Mouse (Mus musculus): ENCODE results near the gene Prr15l. TPM values are rescaled to one million over a fixed set of nuclear protein-coding genes. Genes with fewer than 3 reads are reported as not detected.
A peak's percentile ranks its signal among the peaks of the same experiment; 100 is the strongest.

Prr15l gene
- total and polyA plus RNA-seq, 2 experiments, result 0.46 to 0.64 TPM

GRCm38 (mm10) chr11:96931327-96932062, 3.6 kb downstream of the Prr15l start:
- no peak overlapping the region for H3K4me3 ChIP-seq (ENCODE audit: insufficient read depth, low read depth, low read length)

GRCm38 (mm10) chr11:96933562-96934276, 5.8 kb downstream of the Prr15l start:
- peaks cover under 1% of the 10 kb centered on the region; the same call in 1 of the 2 replicates for H3K36me3 ChIP-seq (ENCODE audit: control insufficient read depth, insufficient read depth, low read length)
- WGBS, result 93% methylated on average over 13 of the region's 13 CpGs
- no peak overlapping the region for H3K27ac ChIP-seq (replicated peaks; ENCODE audit: insufficient read depth, low read depth, low read length)
- TF ChIP-seq POLR2A (IDR thresholded peaks at IDR 0.05; ENCODE audit: extremely low read depth, insufficient read depth, low read length) (no peak), CTCF (IDR thresholded peaks at IDR 0.05; ENCODE audit: low read depth, low read length) (no peak)
- peaks cover 13% of the 10 kb centered on the region for H3K4me1 ChIP-seq (ENCODE audit: control insufficient read depth, insufficient read depth, low read length)
- no peaks in the 10 kb centered on the region for H3K79me2 ChIP-seq (ENCODE audit: control insufficient read depth, insufficient read depth, low read length)
- no peak overlapping the region for H3K9ac ChIP-seq (ENCODE audit: low read depth, low read length)
- no peaks in the 10 kb centered on the region; the same call in 1 of the 2 replicates for H3K27me3 ChIP-seq (ENCODE audit: control insufficient read depth, insufficient read depth, low read length)
- no peak for DNase-seq (ENCODE audit: extremely low read depth, low read depth, low spot score)
- no peak overlapping the region for H3K4me3 ChIP-seq (ENCODE audit: insufficient read depth, low read depth, low read length)

More at GRCm38 (mm10) chr11:96931327-96932062, 3.6 kb downstream of the Prr15l start:
- no peaks in the 10 kb centered on the region for H3K36me3 ChIP-seq (ENCODE audit: control insufficient read depth, insufficient read depth, low read length)
- no peak overlapping the region for H3K27ac ChIP-seq (replicated peaks; ENCODE audit: insufficient read depth, low read depth, low read length)
- H3K4me1 ChIP-seq (ENCODE audit: control insufficient read depth, insufficient read depth, low read length), result peaks cover 3% of the 10 kb centered on the region; the same call in 1 of the 2 replicates
- WGBS, result 65% methylated on average over 8 of the region's 8 CpGs
- H3K79me2 ChIP-seq (ENCODE audit: control insufficient read depth, insufficient read depth, low read length), result no peaks in the 10 kb centered on the region
- no peaks in the 10 kb centered on the region; the same call in 1 of the 2 replicates for H3K27me3 ChIP-seq (ENCODE audit: control insufficient read depth, insufficient read depth, low read length)
- no peak for DNase-seq (ENCODE audit: extremely low read depth, low read depth, low spot score)
- TF ChIP-seq POLR2A (IDR thresholded peaks at IDR 0.05; ENCODE audit: extremely low read depth, insufficient read depth, low read length), result no peak
- TF ChIP-seq CTCF (IDR thresholded peaks at IDR 0.05; ENCODE audit: low read depth, low read length), result no peak
- no peak overlapping the region for H3K9ac ChIP-seq (ENCODE audit: low read depth, low read length)

GRCm38 (mm10) chr11:96934921-96935356, 7.0 kb downstream of the Prr15l start:
- Histone ChIP-seq H3K4me3 (ENCODE audit: insufficient read depth, low read depth, low read length) (no peak overlapping the region), H3K36me3 (ENCODE audit: control insufficient read depth, insufficient read depth, low read length) (peaks cover 12% of the 10 kb centered on the region), H3K27me3 (ENCODE audit: control insufficient read depth, insufficient read depth, low read length) (no peaks in the 10 kb centered on the region), H3K9ac (ENCODE audit: low read depth, low read length) (no peak overlapping the region), H3K27ac (replicated peaks; ENCODE audit: insufficient read depth, low read depth, low read length) (peak overlapping the region; percentile 57), H3K4me1 (ENCODE audit: control insufficient read depth, insufficient read depth, low read length) (peaks cover 25% of the 10 kb centered on the region), H3K79me2 (ENCODE audit: control insufficient read depth, insufficient read depth, low read length) (no peaks in the 10 kb centered on the region)
- TF ChIP-seq POLR2A (IDR thresholded peaks at IDR 0.05; ENCODE audit: extremely low read depth, insufficient read depth, low read length) (no peak), CTCF (IDR thresholded peaks at IDR 0.05; ENCODE audit: low read depth, low read length) (no peak)
- DNase-seq (ENCODE audit: extremely low read depth, low read depth, low spot score), result peak; percentile 90
- 33% methylated on average over 12 of the region's 12 CpGs for WGBS

- Histone ChIP-seq H3K4me3 (ENCODE audit: insufficient read depth, low read depth, low read length) (no peak overlapping the region), H3K79me2 (ENCODE audit: control insufficient read depth, insufficient read depth, low read length) (no peaks in the 10 kb centered on the region), H3K9ac (ENCODE audit: low read depth, low read length) (no peak overlapping the region), H3K27ac (replicated peaks; ENCODE audit: insufficient read depth, low read depth, low read length) (peak overlapping the region; percentile 42; the same call in 1 of the 2 replicates), H3K27me3 (ENCODE audit: control insufficient read depth, insufficient read depth, low read length) (no peaks in the 10 kb centered on the region), H3K36me3 (ENCODE audit: control insufficient read depth, insufficient read depth, low read length) (peaks cover 17% of the 10 kb centered on the region), H3K4me1 (ENCODE audit: control insufficient read depth, insufficient read depth, low read length) (peaks cover 33% of the 10 kb centered on the region)
- WGBS, result 74% methylated on average over 9 of the region's 9 CpGs
- peak; percentile 30 for DNase-seq (ENCODE audit: extremely low read depth, low read depth, low spot score)
- TF ChIP-seq CTCF (IDR thresholded peaks at IDR 0.05; ENCODE audit: low read depth, low read length) (no peak), POLR2A (IDR thresholded peaks at IDR 0.05; ENCODE audit: extremely low read depth, insufficient read depth, low read length) (no peak)
Observed at GRCm38 (mm10) chr11:96935872-96936650, 8.2 kb downstream of the Prr15l start.

GRCm38 (mm10) chr11:96937549-96938425, 9.9 kb downstream of the Prr15l start:
- H3K4me3 ChIP-seq (ENCODE audit: insufficient read depth, low read depth, low read length), result no peak overlapping the region
- peak; percentile 98 for DNase-seq (ENCODE audit: extremely low read depth, low read depth, low spot score)
- H3K36me3 ChIP-seq (ENCODE audit: control insufficient read depth, insufficient read depth, low read length), result peaks cover 19% of the 10 kb centered on the region
- TF ChIP-seq POLR2A (IDR thresholded peaks at IDR 0.05; ENCODE audit: extremely low read depth, insufficient read depth, low read length) (no peak), CTCF (IDR thresholded peaks at IDR 0.05; ENCODE audit: low read depth, low read length) (peak; percentile 95)
- peak overlapping the region; percentile 76 for H3K27ac ChIP-seq (replicated peaks; ENCODE audit: insufficient read depth, low read depth, low read length)
- WGBS, result 10% methylated on average over 10 of the region's 10 CpGs
- peak overlapping the region; percentile 43 for H3K9ac ChIP-seq (ENCODE audit: low read depth, low read length)
- peaks cover 36% of the 10 kb centered on the region for H3K4me1 ChIP-seq (ENCODE audit: control insufficient read depth, insufficient read depth, low read length)
- H3K27me3 ChIP-seq (ENCODE audit: control insufficient read depth, insufficient read depth, low read length), result no peaks in the 10 kb centered on the region
- H3K79me2 ChIP-seq (ENCODE audit: control insufficient read depth, insufficient read depth, low read length), result no peaks in the 10 kb centered on the region

Measured in liver, adult 2 months (tissue).